Mouse (Mus musculus): ENCODE results near the gene Cacna1b.

- TF ChIP-seq ZNF384 (IDR thresholded peaks at IDR 0.05; ENCODE audit: low read depth, low read length) (no peak), CHD2 (IDR thresholded peaks at IDR 0.05; ENCODE audit: low read depth, low read length) (no peak), MAFK (IDR thresholded peaks at IDR 0.05; ENCODE audit: insufficient read depth, low read depth, low read length) (no peak)
These were observed 65.5 kb downstream of the Cacna1b start for GRCm38 (mm10) chr2:24697281-24697980.

Data from ES-E14 (cell line).